Mouse (Mus musculus) liver, embryonic 16.5 days (tissue): ENCODE data around the gene Nmur1. TPM values are rescaled to one million over a fixed set of nuclear protein-coding genes. Genes with fewer than 3 reads are reported as not detected.
"Not testable (repeated sequence)": the region's sequence is repeated elsewhere in the genome, so short reads cannot be mapped to it uniquely, and the experiment has no call there.

Experiments used
- ATAC-seq: fragments of 200-750 bp; cut with Nextera tagmentation; 2 replicates; pipeline ENCODE4 v1.8.0; 2017; ENCODE audit warnings: low read depth, mild to moderate bottlenecking, moderate number of reproducible peaks, moderate library complexity
- H3K27ac ChIP-seq: fragments of 300-500 bp; sonication (generic); 2 replicates; pipeline ENCODE4 v1.5.1; 2014; ENCODE audit warnings: mild to moderate bottlenecking, low read length
- H3K27me3 ChIP-seq: fragments of 300-500 bp; sonication (generic); 2 replicates; pipeline ENCODE4 v1.6.1; 2014; ENCODE audit warnings: low read depth, low read length, mixed read lengths; ENCODE audit not compliant: control insufficient read depth, insufficient read depth
- H3K36me3 ChIP-seq: fragments of 300-500 bp; sonication (generic); 2 replicates; pipeline ENCODE4 v1.6.1; 2014; ENCODE audit warnings: mild to moderate bottlenecking; ENCODE audit not compliant: control insufficient read depth, insufficient read depth
- H3K4me1 ChIP-seq: fragments of 300-500 bp; sonication (generic); 2 replicates; pipeline ENCODE4 v1.6.1; 2014; ENCODE audit warnings: low read depth, low read length, mixed read lengths; ENCODE audit not compliant: control insufficient read depth
- H3K4me2 ChIP-seq: fragments of 300-500 bp; sonication (generic); 2 replicates; pipeline ENCODE4 v1.6.1; 2014; ENCODE audit warnings: low read depth, low read length, mixed read lengths
- H3K4me3 ChIP-seq: fragments of 300-500 bp; sonication (generic); 2 replicates; pipeline ENCODE4 v1.5.1; 2014; ENCODE audit warnings: low read depth, mild to moderate bottlenecking, low read length
- H3K9ac ChIP-seq: fragments of 300-500 bp; sonication (generic); 2 replicates; pipeline ENCODE4 v1.6.1; 2014; ENCODE audit warnings: low read depth, low read length
- H3K9me3 ChIP-seq: fragments of 300-500 bp; sonication (generic); replicated peaks from 2 replicates; pipeline ENCODE4 v1.6.1; 2016; ENCODE audit warnings: low read length; ENCODE audit not compliant: control insufficient read depth
- WGBS: fragments of 180-500 bp; shearing (Covaris S2); extraction: QIAGEN DNeasy Blood & Tissue Kit; methylation state at CpG from one replicate; pipeline ENCODE4 v1.1.7; 2014; ENCODE audit not compliant: insufficient replicate concordance; 5-methylcytosine and 5-hydroxymethylcytosine counted together
- polyA plus RNA-seq: library from polyadenylated mRNA; unstranded; fragments of >200 nt; fragmentation: Nextera tagmentation; extraction: Ambion mirVana; gene quantifications from 2 replicates; pipeline ENCODE4 v1.2.1, GENCODE M21; 2015

The Nmur1 gene
- polyA plus RNA-seq = not detected in 2 replicates

GRCm38 (mm10) chr1:86426128-86426527 lies at the start of gene Nmur1, which contains the start of gene Tex44:
Nmur1 (minus strand) TSS chr1:86426228.
Tex44 (plus strand) TSS chr1:86426329.
- Histone ChIP-seq H3K27me3 (no peaks in the 10 kb centered on the region), H3K4me2 (no peak within 1 kb of the TSS), H3K9me3 (no peaks in the 10 kb centered on the region), H3K9ac (no peak within 1 kb of the TSS), H3K4me1 (no peaks in the 10 kb centered on the region), H3K27ac (no peak within 1 kb of the TSS), H3K36me3 (no peaks in the 10 kb centered on the region), H3K4me3 (no peak within 1 kb of the TSS)
- no peak for ATAC-seq
- 74% methylated on average over 8 of the region's 8 CpGs for WGBS

GRCm38 (mm10) chr1:86473109-86473760 lies 47.2 kb upstream of the Nmur1 start:
- WGBS = 74% methylated on average over 18 of the region's 18 CpGs
- no peak for ATAC-seq
- Histone ChIP-seq H3K9ac (no peak overlapping the region), H3K27ac (peak overlapping the region; percentile 74), H3K27me3 (no peaks in the 10 kb centered on the region), H3K36me3 (no peaks in the 10 kb centered on the region), H3K9me3 (no peaks in the 10 kb centered on the region), H3K4me1 (peaks cover 42% of the 10 kb centered on the region), H3K4me3 (no peak overlapping the region), H3K4me2 (peak overlapping the region; percentile 77; the same call in 1 of the 2 replicates)

- peak overlapping the region; percentile 52 for H3K9ac ChIP-seq
- WGBS = 6% methylated on average over 31 of the region's 31 CpGs
- peak; percentile 84 for ATAC-seq
- no peaks in the 10 kb centered on the region for H3K36me3 ChIP-seq
- H3K9me3 ChIP-seq = no peaks in the 10 kb centered on the region
- H3K27me3 ChIP-seq = no peaks in the 10 kb centered on the region
- peak overlapping the region; percentile 50 for H3K4me3 ChIP-seq
- H3K27ac ChIP-seq = peak overlapping the region; percentile 74
- peaks cover 35% of the 10 kb centered on the region for H3K4me1 ChIP-seq
- H3K4me2 ChIP-seq = peak overlapping the region; percentile 77
These were observed 46.3 kb upstream of the Nmur1 start for GRCm38 (mm10) chr1:86472197-86472952.

GRCm38 (mm10) chr1:86471504-86471961 lies 45.5 kb upstream of the Nmur1 start:
- 49% methylated on average over 11 of the region's 11 CpGs for WGBS
- not testable (repeated sequence) for H3K27me3 ChIP-seq, H3K36me3 ChIP-seq, ATAC-seq, H3K9me3 ChIP-seq
- peak overlapping the region; percentile 79 for H3K27ac ChIP-seq
- peak overlapping the region; percentile 50 for H3K4me3 ChIP-seq
- H3K4me1 ChIP-seq = peaks cover 33% of the 10 kb centered on the region
- H3K4me2 ChIP-seq = peak overlapping the region; percentile 77
- H3K9ac ChIP-seq = peak overlapping the region; percentile 52; the same call in 1 of the 2 replicates

GRCm38 (mm10) chr1:86470519-86471181 lies 44.6 kb upstream of the Nmur1 start:
- no peak overlapping the region for H3K4me3 ChIP-seq
- WGBS = 42% methylated on average over 12 of the region's 12 CpGs
- H3K4me1 ChIP-seq = peaks cover 33% of the 10 kb centered on the region
- H3K27me3 ChIP-seq = no peaks in the 10 kb centered on the region
- no peaks in the 10 kb centered on the region for H3K9me3 ChIP-seq
- peak overlapping the region; percentile 79 for H3K27ac ChIP-seq
- peak overlapping the region; percentile 33; the same call in 1 of the 2 replicates for H3K4me2 ChIP-seq
- ATAC-seq = peak; percentile 60
- H3K9ac ChIP-seq = 0 out of 2 replicates have a peak overlapping the region, but pooled peaks have one; percentile 13
- H3K36me3 ChIP-seq = no peaks in the 10 kb centered on the region

- H3K27ac ChIP-seq = peak overlapping the region; percentile 25; the same call in 1 of the 2 replicates
- no peak overlapping the region for H3K4me2 ChIP-seq
- no peaks in the 10 kb centered on the region for H3K27me3 ChIP-seq
- ATAC-seq = no peak
- no peaks in the 10 kb centered on the region for H3K9me3 ChIP-seq
- WGBS = 83% methylated on average over 4 of the region's 4 CpGs
- no peak overlapping the region for H3K9ac ChIP-seq
- no peak overlapping the region for H3K4me3 ChIP-seq
- no peaks in the 10 kb centered on the region for H3K36me3 ChIP-seq
- H3K4me1 ChIP-seq = peaks cover 33% of the 10 kb centered on the region
These were observed 43.8 kb upstream of the Nmur1 start for GRCm38 (mm10) chr1:86469876-86470275.

GRCm38 (mm10) chr1:86467416-86467815 lies 41.4 kb upstream of the Nmur1 start:
- H3K9me3 ChIP-seq = no peaks in the 10 kb centered on the region
- 82% methylated on average over 8 of the region's 8 CpGs for WGBS

GRCm38 (mm10) chr1:86464875-86465224 lies 38.8 kb upstream of the Nmur1 start:
- H3K36me3 ChIP-seq = no peaks in the 10 kb centered on the region
- no peaks in the 10 kb centered on the region for H3K9me3 ChIP-seq
- H3K27me3 ChIP-seq = no peaks in the 10 kb centered on the region
- 60% methylated on average over 4 of the region's 4 CpGs for WGBS
- H3K9ac ChIP-seq = no peak overlapping the region
- ATAC-seq = no peak
- H3K4me1 ChIP-seq = no peaks in the 10 kb centered on the region; the same call in 1 of the 2 replicates
- no peak overlapping the region for H3K4me3 ChIP-seq
- H3K27ac ChIP-seq = no peak overlapping the region
- H3K4me2 ChIP-seq = no peak overlapping the region

More at GRCm38 (mm10) chr1:86467416-86467815, 41.4 kb upstream of the Nmur1 start:
- Histone ChIP-seq H3K9ac (no peak overlapping the region), H3K36me3 (no peaks in the 10 kb centered on the region), H3K4me2 (no peak overlapping the region), H3K4me1 (peaks cover 23% of the 10 kb centered on the region), H3K27me3 (no peaks in the 10 kb centered on the region), H3K4me3 (no peak overlapping the region), H3K27ac (no peak overlapping the region)
- no peak for ATAC-seq
